ENCODE assay signal across 9 mouse cellular contexts in genomic region chr8:70753151-70753550, GRCm38 (mm10). TPM values are rescaled to one million over a fixed set of nuclear protein-coding genes. Genes with fewer than 3 reads are reported as not detected.
DNase-seq lines count a peak whose midpoint lies in the region; ATAC-seq and TF ChIP-seq lines count a peak whose summit lies in the region.
"Had no signal": no experiment of that assay in that cellular context is flagged by ENCODE, and none has a peak within 500 bp of the region (broad histone marks: within the 10 kb centered on the region; RNA-seq: fewer than 3 reads in every experiment).

No protein-coding gene starts in this region.

- WGBS in midbrain, embryonic 12.5 days, result 37% methylated on average over 21 of the region's 21 CpGs
- 37% methylated on average over 21 of the region's 21 CpGs for whole genome bisulfite sequencing in midbrain, embryonic 14.5 days
- 25% methylated on average over 21 of the region's 21 CpGs for WGBS in embryonic facial prominence, embryonic 10.5 days
- WGBS in heart, embryonic 10.5 days, result 16% methylated on average over 21 of the region's 21 CpGs
- WGBS in kidney, embryonic 16.5 days, result 4% methylated on average over 21 of the region's 21 CpGs
- 5% methylated on average over 21 of the region's 21 CpGs for WGBS in liver, embryonic 14.5 days (ENCODE audit: insufficient replicate concordance)

- peaks cover 31% of the 10 kb centered on the region; the same call in 1 of the 2 replicates for H3K27me3 ChIP-seq in midbrain, embryonic 12.5 days
- no peaks in the 10 kb centered on the region for H3K27me3 ChIP-seq in midbrain, embryonic 14.5 days (ENCODE audit: control insufficient read depth, insufficient read depth, low read length)
- peaks cover 41% of the 10 kb centered on the region for H3K27me3 ChIP-seq in embryonic facial prominence, embryonic 10.5 days (replicated peaks; ENCODE audit: low read depth, poor library complexity, severe bottlenecking)
- peaks cover 30% of the 10 kb centered on the region for H3K27me3 ChIP-seq in heart, embryonic 10.5 days (ENCODE audit: insufficient read depth, poor library complexity, severe bottlenecking)
- peaks cover 7% of the 10 kb centered on the region for H3K27me3 ChIP-seq in kidney, embryonic 16.5 days (ENCODE audit: insufficient read depth, low read length)
- H3K27me3 ChIP-seq in liver, embryonic 14.5 days (ENCODE audit: control insufficient read depth, insufficient read depth, low read length), result no peaks in the 10 kb centered on the region; the same call in 1 of the 2 replicates

- H3K4me2 ChIP-seq in midbrain, embryonic 12.5 days (replicated peaks), result no peak overlapping the region
- no peak overlapping the region for H3K4me2 ChIP-seq in midbrain, embryonic 14.5 days (ENCODE audit: low read length)
- peak overlapping the region; percentile 51 for H3K4me2 ChIP-seq in kidney, embryonic 16.5 days (replicated peaks; ENCODE audit: low read depth, low read length)
- H3K4me2 ChIP-seq in liver, embryonic 14.5 days (ENCODE audit: low read depth), result peak overlapping the region; percentile 83

- peaks cover 12% of the 10 kb centered on the region for H3K4me1 ChIP-seq in midbrain, embryonic 12.5 days
- peaks cover 11% of the 10 kb centered on the region for H3K4me1 ChIP-seq in midbrain, embryonic 14.5 days (ENCODE audit: control insufficient read depth, insufficient read depth, low read length)
- peaks cover 39% of the 10 kb centered on the region for H3K4me1 ChIP-seq in embryonic facial prominence, embryonic 10.5 days
- peaks cover 33% of the 10 kb centered on the region for H3K4me1 ChIP-seq in heart, embryonic 10.5 days
- H3K4me1 ChIP-seq in kidney, embryonic 16.5 days (ENCODE audit: insufficient read depth, low read length), result peaks cover 33% of the 10 kb centered on the region
- H3K4me1 ChIP-seq in liver, embryonic 14.5 days (replicated peaks; ENCODE audit: control insufficient read depth in 2 of 2, insufficient read depth in 2 of 2, low read length in 1 of 2), result peaks cover 3 to 18% of the 10 kb centered on the region in 2 experiments

- H3K27ac ChIP-seq in midbrain, embryonic 12.5 days (replicated peaks), result no peak overlapping the region
- no peak overlapping the region for H3K27ac ChIP-seq in midbrain, embryonic 14.5 days (replicated peaks; ENCODE audit: low read depth, low read length)
- peak overlapping the region; percentile 78 for H3K27ac ChIP-seq in embryonic facial prominence, embryonic 10.5 days (replicated peaks)
- peak overlapping the region; percentile 82 for H3K27ac ChIP-seq in heart, embryonic 10.5 days
- peak overlapping the region; percentile 89 for H3K27ac ChIP-seq in kidney, embryonic 16.5 days (ENCODE audit: low read length)
- H3K27ac ChIP-seq in liver, embryonic 14.5 days, result no peak overlapping the region

- no peak for TF ChIP-seq EP300 in liver, embryonic 14.5 days (IDR thresholded peaks at IDR 0.05; ENCODE audit: low read depth)

- no peak overlapping the region for H3K4me3 ChIP-seq in midbrain, embryonic 12.5 days
- H3K4me3 ChIP-seq in midbrain, embryonic 14.5 days (replicated peaks; ENCODE audit: low read depth, low read length), result no peak overlapping the region
- peak overlapping the region; percentile 38 for H3K4me3 ChIP-seq in embryonic facial prominence, embryonic 10.5 days
- peak overlapping the region; percentile 40 for H3K4me3 ChIP-seq in heart, embryonic 10.5 days
- H3K4me3 ChIP-seq in kidney, embryonic 16.5 days (ENCODE audit: low read length), result peak overlapping the region; percentile 24
- H3K4me3 ChIP-seq in liver, embryonic 14.5 days (ENCODE audit: insufficient read depth in 1 of 2, low read depth in 2 of 2, low read length in 2 of 2), result no peak overlapping the region; a peak in 1 of 4 replicates

- 0 out of 2 replicates have a peak overlapping the region, but pooled peaks have one; percentile 28 for H3K9ac ChIP-seq in midbrain, embryonic 12.5 days (replicated peaks)
- no peak overlapping the region for H3K9ac ChIP-seq in midbrain, embryonic 14.5 days (replicated peaks; ENCODE audit: low read length)
- peak overlapping the region; percentile 31 for H3K9ac ChIP-seq in kidney, embryonic 16.5 days (replicated peaks; ENCODE audit: low read length)
- no peak overlapping the region for H3K9ac ChIP-seq in liver, embryonic 14.5 days (replicated peaks)

- DNase-seq in midbrain, embryonic 14.5 days, result no peak
- peak; percentile 57 for DNase-seq in embryonic facial prominence, embryonic 10.5 days (ENCODE audit: low spot score)
- DNase-seq in heart, embryonic 10.5 days (ENCODE audit: low spot score), result peak; percentile 84
- no peak for DNase-seq in liver, embryonic 14.5 days (ENCODE audit: low read depth in 3 of 3, low spot score in 3 of 3)
- DNase-seq in right cerebral cortex, adult 18-20 months, result peak; percentile 93
- peak; percentile 53 for DNase-seq in urinary bladder, adult 2 months (ENCODE audit: low spot score)

- no peak for ATAC-seq in midbrain, embryonic 12.5 days (ENCODE audit: low FRiP score, low read depth)
- no peak for ATAC-seq in midbrain, embryonic 14.5 days (ENCODE audit: low FRiP score, low TSS enrichment)
- ATAC-seq in kidney, embryonic 16.5 days (ENCODE audit: low FRiP score, low TSS enrichment), result no peak
- ATAC-seq in liver, embryonic 14.5 days (ENCODE audit: insufficient read depth), result no peak

- peaks cover 15% of the 10 kb centered on the region for H3K36me3 ChIP-seq in midbrain, embryonic 12.5 days
- H3K36me3 ChIP-seq in midbrain, embryonic 14.5 days (ENCODE audit: control insufficient read depth, insufficient read depth, low read length), result peaks cover 23% of the 10 kb centered on the region
- H3K36me3 ChIP-seq in embryonic facial prominence, embryonic 10.5 days (replicated peaks), result peaks cover 21% of the 10 kb centered on the region
- H3K36me3 ChIP-seq in heart, embryonic 10.5 days, result peaks cover 21% of the 10 kb centered on the region
- H3K36me3 ChIP-seq in kidney, embryonic 16.5 days (ENCODE audit: insufficient read depth, low read length), result peaks cover 17% of the 10 kb centered on the region; the same call in 1 of the 2 replicates
- no peaks in the 10 kb centered on the region; the same call in 1 of the 2 replicates for H3K36me3 ChIP-seq in liver, embryonic 14.5 days (replicated peaks; ENCODE audit: control insufficient read depth, insufficient read depth, low read depth)

- no peak for TF ChIP-seq CTCF in liver, embryonic 14.5 days (IDR thresholded peaks at IDR 0.05; ENCODE audit: low read depth)

- no peaks in the 10 kb centered on the region for H3K9me3 ChIP-seq in midbrain, embryonic 12.5 days
- H3K9me3 ChIP-seq in midbrain, embryonic 14.5 days (ENCODE audit: control insufficient read depth, low read length), result no peaks in the 10 kb centered on the region
- H3K9me3 ChIP-seq in embryonic facial prominence, embryonic 10.5 days, result no peaks in the 10 kb centered on the region
- H3K9me3 ChIP-seq in heart, embryonic 10.5 days, result no peaks in the 10 kb centered on the region
- H3K9me3 ChIP-seq in kidney, embryonic 16.5 days (ENCODE audit: low read length), result no peaks in the 10 kb centered on the region
- no peaks in the 10 kb centered on the region for H3K9me3 ChIP-seq in liver, embryonic 14.5 days (ENCODE audit: control insufficient read depth, low read length)

RNA-seq across cellular contexts. Expression of gene Rab3a, which starts 1.3 kb away (rescaled TPM):
- 98.9 and 102 TPM in 2 replicates for polyA plus RNA-seq in midbrain, embryonic 12.5 days (2016; fragmentation: Nextera tagmentation; extraction: Ambion mirVana)
- polyA plus RNA-seq in midbrain, embryonic 14.5 days (2014; fragmentation: Nextera tagmentation; extraction: Ambion mirVana), result 407 and 464 TPM in 2 replicates
- polyA plus RNA-seq in embryonic facial prominence, embryonic 10.5 days (2016; fragmentation: Nextera tagmentation; extraction: Ambion mirVana), result 13.6 and 16.2 TPM in 2 replicates
- polyA plus RNA-seq in heart, embryonic 10.5 days (2016; fragmentation: Nextera tagmentation; extraction: Ambion mirVana), result 11.2 and 14.2 TPM in 2 replicates
- 20.9 and 22.0 TPM in 2 replicates for polyA plus RNA-seq in kidney, embryonic 16.5 days (2015; fragmentation: Nextera tagmentation; extraction: Ambion mirVana)
- 2.7 and 3.2 TPM in 2 replicates for polyA plus RNA-seq in liver, embryonic 14.5 days (2012; rRNA removed)
- polyA plus RNA-seq in liver, embryonic 14.5 days (2014; fragmentation: Nextera tagmentation; extraction: Ambion mirVana), result 1.6 and 2.4 TPM in 2 replicates
- 34.1 and 35.3 TPM in 2 replicates for polyA plus RNA-seq in urinary bladder, adult 2 months (2012; rRNA removed)

RNA-seq across cellular contexts. Expression of gene Mpv17l2, which starts 7.6 kb away (rescaled TPM):
- polyA plus RNA-seq in midbrain, embryonic 12.5 days (2016; fragmentation: Nextera tagmentation; extraction: Ambion mirVana), result 35.4 and 37.3 TPM in 2 replicates
- 37.1 and 39.0 TPM in 2 replicates for polyA plus RNA-seq in midbrain, embryonic 14.5 days (2014; fragmentation: Nextera tagmentation; extraction: Ambion mirVana)
- polyA plus RNA-seq in embryonic facial prominence, embryonic 10.5 days (2016; fragmentation: Nextera tagmentation; extraction: Ambion mirVana), result 28.2 and 34.5 TPM in 2 replicates
- polyA plus RNA-seq in heart, embryonic 10.5 days (2016; fragmentation: Nextera tagmentation; extraction: Ambion mirVana), result 39.0 and 44.6 TPM in 2 replicates
- polyA plus RNA-seq in kidney, embryonic 16.5 days (2015; fragmentation: Nextera tagmentation; extraction: Ambion mirVana), result 57.0 and 60.4 TPM in 2 replicates
- 25.3 and 28.5 TPM in 2 replicates for polyA plus RNA-seq in liver, embryonic 14.5 days (2012; rRNA removed)
- 39.8 and 41.5 TPM in 2 replicates for polyA plus RNA-seq in liver, embryonic 14.5 days (2014; fragmentation: Nextera tagmentation; extraction: Ambion mirVana)
- 38.2 and 41.9 TPM in 2 replicates for polyA plus RNA-seq in urinary bladder, adult 2 months (2012; rRNA removed)

RNA-seq across cellular contexts. Expression of gene Pik3r2, which starts 23.4 kb away (rescaled TPM):
- polyA plus RNA-seq in midbrain, embryonic 12.5 days (2016; fragmentation: Nextera tagmentation; extraction: Ambion mirVana), result 73.4 and 74.6 TPM in 2 replicates
- polyA plus RNA-seq in midbrain, embryonic 14.5 days (2014; fragmentation: Nextera tagmentation; extraction: Ambion mirVana), result 79.2 and 84.7 TPM in 2 replicates
- 79.2 and 79.8 TPM in 2 replicates for polyA plus RNA-seq in embryonic facial prominence, embryonic 10.5 days (2016; fragmentation: Nextera tagmentation; extraction: Ambion mirVana)
- 40.6 and 43.5 TPM in 2 replicates for polyA plus RNA-seq in heart, embryonic 10.5 days (2016; fragmentation: Nextera tagmentation; extraction: Ambion mirVana)
- 72.8 and 77.3 TPM in 2 replicates for polyA plus RNA-seq in kidney, embryonic 16.5 days (2015; fragmentation: Nextera tagmentation; extraction: Ambion mirVana)
- polyA plus RNA-seq in liver, embryonic 14.5 days (2012; rRNA removed), result 13.2 and 17.5 TPM in 2 replicates
- 8.2 and 12.0 TPM in 2 replicates for polyA plus RNA-seq in liver, embryonic 14.5 days (2014; fragmentation: Nextera tagmentation; extraction: Ambion mirVana)
- polyA plus RNA-seq in urinary bladder, adult 2 months (2012; rRNA removed), result 57.3 and 66.0 TPM in 2 replicates

RNA-seq across cellular contexts. Expression of gene Pde4c, which starts 29.6 kb away (rescaled TPM):
- 0.15 and 0.39 TPM in 2 replicates for polyA plus RNA-seq in midbrain, embryonic 12.5 days (2016; fragmentation: Nextera tagmentation; extraction: Ambion mirVana)
- polyA plus RNA-seq in midbrain, embryonic 14.5 days (2014; fragmentation: Nextera tagmentation; extraction: Ambion mirVana), result 0.24 TPM in 1 of 2 replicates, not detected in the other
- polyA plus RNA-seq in embryonic facial prominence, embryonic 10.5 days (2016; fragmentation: Nextera tagmentation; extraction: Ambion mirVana), result 0.20 and 0.69 TPM in 2 replicates
- polyA plus RNA-seq in heart, embryonic 10.5 days (2016; fragmentation: Nextera tagmentation; extraction: Ambion mirVana), result 0.45 and 0.48 TPM in 2 replicates
- 8.8 and 11.6 TPM in 2 replicates for polyA plus RNA-seq in kidney, embryonic 16.5 days (2015; fragmentation: Nextera tagmentation; extraction: Ambion mirVana)
- polyA plus RNA-seq in liver, embryonic 14.5 days (2012; rRNA removed), result 1.6 TPM in 2 replicates
- polyA plus RNA-seq in liver, embryonic 14.5 days (2014; fragmentation: Nextera tagmentation; extraction: Ambion mirVana), result 0.34 and 0.74 TPM in 2 replicates
- polyA plus RNA-seq in urinary bladder, adult 2 months (2012; rRNA removed), result 0.54 and 0.59 TPM in 2 replicates

RNA-seq across cellular contexts. Expression of gene Gm3336, which starts 34.8 kb away (rescaled TPM):
- polyA plus RNA-seq in midbrain, embryonic 12.5 days (2016; fragmentation: Nextera tagmentation; extraction: Ambion mirVana), result not detected in 2 replicates
- polyA plus RNA-seq in midbrain, embryonic 14.5 days (2014; fragmentation: Nextera tagmentation; extraction: Ambion mirVana), result not detected in 2 replicates
- polyA plus RNA-seq in embryonic facial prominence, embryonic 10.5 days (2016; fragmentation: Nextera tagmentation; extraction: Ambion mirVana), result not detected in 2 replicates
- polyA plus RNA-seq in heart, embryonic 10.5 days (2016; fragmentation: Nextera tagmentation; extraction: Ambion mirVana), result not detected in 2 replicates
- polyA plus RNA-seq in kidney, embryonic 16.5 days (2015; fragmentation: Nextera tagmentation; extraction: Ambion mirVana), result 0.52 and 0.76 TPM in 2 replicates
- 0.04 TPM in 1 of 2 replicates, not detected in the other for polyA plus RNA-seq in liver, embryonic 14.5 days (2012; rRNA removed)
- 0.11 TPM in 2 replicates for polyA plus RNA-seq in liver, embryonic 14.5 days (2014; fragmentation: Nextera tagmentation; extraction: Ambion mirVana)
- 0.46 and 0.56 TPM in 2 replicates for polyA plus RNA-seq in urinary bladder, adult 2 months (2012; rRNA removed)
- polyA plus RNA-seq: brain, embryonic 14.5 days had no signal

Comparison
In these comparisons a context has a peak if more than half of its experiments do, and no peak if none do; other contexts are left out.
1. H3K9ac ChIP-seq: peak in midbrain, embryonic 12.5 days (single experiment) and kidney, embryonic 16.5 days (single experiment); none in midbrain, embryonic 14.5 days (single experiment) and liver, embryonic 14.5 days (single experiment).
2. H3K27ac ChIP-seq: peak in embryonic facial prominence, embryonic 10.5 days (single experiment), heart, embryonic 10.5 days (single experiment) and kidney, embryonic 16.5 days (single experiment); none in midbrain, embryonic 12.5 days (single experiment), midbrain, embryonic 14.5 days (single experiment) and liver, embryonic 14.5 days (single experiment).
3. H3K4me2 ChIP-seq: peak in kidney, embryonic 16.5 days (single experiment) and liver, embryonic 14.5 days (single experiment); none in midbrain, embryonic 12.5 days (single experiment) and midbrain, embryonic 14.5 days (single experiment).
4. H3K4me3 ChIP-seq: peak in embryonic facial prominence, embryonic 10.5 days (single experiment), heart, embryonic 10.5 days (single experiment) and kidney, embryonic 16.5 days (single experiment); none in midbrain, embryonic 12.5 days (single experiment), midbrain, embryonic 14.5 days (single experiment) and liver, embryonic 14.5 days (0 of 2).
5. DNase-seq: peak in embryonic facial prominence, embryonic 10.5 days (single experiment), heart, embryonic 10.5 days (single experiment), right cerebral cortex, adult 18-20 months (single experiment) and urinary bladder, adult 2 months (single experiment); none in midbrain, embryonic 14.5 days (single experiment) and liver, embryonic 14.5 days (0 of 3).